Mouse (Mus musculus) monocyte, adult 5-6 weeks (primary cell): ENCODE data around the gene Pcid2. TPM values are rescaled to one million over a fixed set of nuclear protein-coding genes. Genes with fewer than 3 reads are reported as not detected.
"Not testable (repeated sequence)": the region's sequence is repeated elsewhere in the genome, so short reads cannot be mapped to it uniquely, and the experiment has no call there.

Source experiments
- ATAC-seq: fragments of 153-309, 156-312 bp; replicated peaks from 2 replicates; pipeline ENCODE4 v1.8.0; 2017; ENCODE audit warnings: mild to moderate bottlenecking; ENCODE audit not compliant: low TSS enrichment, insufficient number of reproducible peaks, severe bottlenecking, poor library complexity, low FRiP score
- total RNA-seq: library from RNA; stranded (forward); fragments of 200-1000, 200-491, 200-594 nt; gene quantifications from 3 replicates; pipeline ENCODE4 v1.2.3, GENCODE M21; 2017

Pcid2 gene
- total RNA-seq = 20.6 to 37.0 TPM (median 28.1 TPM) in 3 replicates

DNA sequence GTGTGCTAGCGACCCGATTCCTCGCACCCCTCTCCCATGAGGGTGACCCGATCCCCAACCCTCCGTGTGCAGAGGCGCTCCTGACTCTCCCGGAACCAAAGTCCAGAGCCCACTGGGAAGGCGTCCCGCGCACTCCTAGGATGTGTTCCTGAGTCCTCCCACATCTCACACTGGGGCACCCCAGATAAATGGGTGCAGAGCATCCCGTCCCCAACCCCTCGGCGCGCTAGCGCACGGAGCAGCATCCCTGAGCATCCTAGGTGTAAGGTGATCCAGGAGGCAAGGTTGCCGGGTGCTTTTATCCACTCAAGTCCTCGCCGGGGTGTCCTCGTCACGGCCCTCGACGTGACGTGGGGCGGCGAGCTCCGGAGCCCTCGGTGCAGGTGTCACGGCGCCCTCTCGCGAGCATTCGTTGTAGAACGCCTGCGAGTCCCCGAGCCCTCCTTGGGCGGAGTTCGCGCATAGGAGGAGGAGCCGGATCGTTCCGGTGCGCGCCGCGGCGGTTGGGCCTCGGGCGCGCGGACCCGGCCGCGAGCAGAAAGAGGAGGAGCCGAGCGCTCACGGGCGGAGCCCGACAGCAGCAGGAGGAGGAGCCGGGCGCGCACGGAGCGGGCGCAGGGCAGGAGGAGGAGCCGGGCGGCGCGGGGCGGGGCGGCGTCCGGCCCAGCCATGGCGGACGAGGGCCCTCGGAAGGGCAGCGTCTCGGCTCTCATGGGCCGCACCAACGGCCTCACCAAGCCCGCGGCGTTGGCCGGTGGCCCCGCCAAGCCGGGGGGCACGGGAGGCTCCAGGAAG lies at the start of gene Pcid2, which contains the start of gene Cul4a:
TSS of gene Pcid2 (minus strand) at position 373 of the 795 bp plus-strand sequence.
TSS of gene Cul4a (plus strand) at position 535 of the 795 bp plus-strand sequence.
- ATAC-seq = peak; percentile 89

GRCm38 (mm10) chr8:13154099-13154498 lies 48.8 kb upstream of the Pcid2 start:
- no peak for ATAC-seq

GRCm38 (mm10) chr8:13150929-13151328 lies 45.7 kb upstream of the Pcid2 start:
- ATAC-seq = no peak

DNA sequence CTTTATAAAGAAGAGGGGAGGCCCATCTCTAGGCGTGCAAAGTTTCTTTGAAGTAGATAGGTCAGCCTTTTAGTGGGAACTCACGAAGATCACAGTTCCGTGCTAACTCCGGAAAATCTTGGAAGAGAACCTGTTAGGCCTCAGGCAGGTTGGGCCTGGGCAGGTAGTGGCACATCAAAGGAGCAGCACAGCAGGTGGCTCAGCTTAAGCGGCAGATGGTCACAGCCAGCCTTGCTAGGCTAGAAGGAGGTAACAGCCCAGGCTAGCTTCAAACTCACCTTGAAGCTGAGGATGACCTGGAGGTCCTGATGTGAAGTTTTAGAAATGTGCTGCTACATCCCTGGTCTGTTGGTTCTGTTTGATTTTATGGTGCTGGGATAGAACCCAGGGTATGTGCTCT lies 44.6 kb upstream of the Pcid2 start:
- no peak for ATAC-seq

DNA sequence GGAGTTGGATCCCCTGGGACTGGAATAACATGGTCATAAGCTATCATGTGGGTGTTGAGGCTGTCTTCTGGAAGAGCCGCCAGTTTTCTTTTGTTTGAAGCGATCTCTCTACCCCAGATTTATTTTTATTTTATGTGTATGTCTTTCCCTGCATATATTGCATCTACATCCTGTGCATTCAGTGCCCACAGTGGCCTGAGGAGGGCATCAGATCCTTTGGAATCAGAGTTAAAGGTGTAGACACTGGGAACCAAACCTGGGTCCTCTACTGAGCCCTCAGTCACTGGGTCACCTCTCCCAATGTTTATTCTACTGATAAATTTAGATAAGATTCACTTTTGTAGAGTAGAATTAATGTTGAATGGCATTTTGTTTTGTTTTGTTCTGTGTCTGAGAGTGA lies 44.0 kb upstream of the Pcid2 start:
- no peak for ATAC-seq

DNA sequence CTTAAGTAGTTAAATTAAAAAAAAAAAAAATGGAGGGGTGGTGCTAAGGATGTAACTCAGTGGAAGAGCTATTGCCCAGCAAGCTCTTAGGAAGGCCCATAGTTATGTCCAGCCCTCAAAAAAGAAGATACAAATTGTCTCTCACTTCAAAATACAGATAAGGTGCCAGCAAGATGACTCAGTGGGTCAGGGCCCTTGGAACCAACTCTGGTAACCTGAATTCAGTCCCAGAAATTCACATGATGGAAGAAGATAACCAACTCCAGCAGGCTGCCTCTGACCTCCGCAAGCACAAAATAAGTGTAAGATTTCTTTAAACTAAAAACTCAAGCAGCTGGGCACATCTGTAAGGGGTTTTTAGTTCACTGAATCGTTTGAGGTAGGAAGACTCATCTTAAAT lies 43.2 kb upstream of the Pcid2 start:
- ATAC-seq = no peak

DNA sequence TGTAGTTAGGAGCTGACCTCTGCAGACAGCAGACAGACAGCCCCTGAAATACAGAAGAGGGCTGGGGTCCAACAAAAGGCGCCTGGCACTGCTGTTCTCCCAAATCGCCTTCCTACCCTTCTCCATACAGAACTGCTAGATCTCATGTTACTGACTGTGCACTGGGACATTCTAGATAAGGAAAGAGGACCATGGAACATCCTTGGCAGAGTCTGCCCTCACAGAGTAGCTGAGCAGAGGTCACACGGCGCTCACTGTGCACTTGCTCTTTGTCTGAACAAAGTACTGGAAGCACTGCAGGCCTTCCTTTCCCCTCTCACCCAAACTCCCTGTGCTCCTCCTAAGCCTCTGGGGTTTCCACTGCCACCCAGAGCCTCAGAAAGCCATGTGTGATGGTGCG lies 36.4 kb upstream of the Pcid2 start:
- no peak for ATAC-seq

- no peak for ATAC-seq
Observed at GRCm38 (mm10) chr8:13139641-13140182, 34.5 kb upstream of the Pcid2 start.

DNA sequence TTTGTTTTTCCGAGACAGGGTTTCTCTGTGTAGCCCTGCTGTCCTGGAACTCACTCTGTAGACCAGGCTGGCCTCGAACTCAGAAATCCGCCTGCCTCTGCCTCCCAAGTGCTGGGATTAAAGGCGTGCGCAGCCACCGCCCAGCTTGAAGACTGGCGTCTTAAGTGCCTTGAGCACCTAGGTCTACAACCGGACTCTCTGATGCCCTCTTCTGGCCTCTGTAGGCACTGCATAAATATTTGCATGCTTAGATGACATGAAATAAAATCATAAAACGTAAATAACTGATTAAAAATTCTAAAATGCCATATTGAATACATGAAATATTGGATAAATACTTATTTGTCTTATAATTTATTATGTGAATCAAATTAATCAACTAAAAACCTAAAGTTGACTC lies 27.0 kb upstream of the Pcid2 start:
- not testable (repeated sequence) for ATAC-seq

GRCm38 (mm10) chr8:13124897-13125296 lies 19.6 kb upstream of the Pcid2 start:
- ATAC-seq = no peak

- ATAC-seq = no peak
Observed at GRCm38 (mm10) chr8:13122887-13123421, 17.7 kb upstream of the Pcid2 start.

GRCm38 (mm10) chr8:13120882-13121665 lies 15.8 kb upstream of the Pcid2 start:
- no peak for ATAC-seq

DNA sequence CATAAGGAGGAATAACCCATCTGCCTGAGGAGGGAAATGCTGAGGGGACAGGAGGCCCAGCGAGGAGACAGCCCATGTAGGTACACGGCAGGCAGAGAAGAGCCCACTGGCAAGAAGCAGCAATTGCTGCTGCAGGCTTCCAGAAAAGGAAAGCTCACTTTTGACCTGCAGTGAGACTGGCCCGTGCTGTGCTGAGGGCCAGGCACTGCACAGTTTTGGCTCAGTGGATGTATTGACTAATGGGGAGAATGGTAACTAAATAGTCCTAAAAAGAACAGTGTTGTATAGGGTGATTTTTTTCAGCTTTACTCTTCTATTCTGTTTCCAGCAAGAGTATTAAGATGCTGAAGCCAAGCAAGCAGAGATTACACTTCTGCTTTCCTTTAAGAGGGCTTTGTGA lies 13.3 kb upstream of the Pcid2 start:
- ATAC-seq = no peak

GRCm38 (mm10) chr8:13117096-13117495 lies 11.8 kb upstream of the Pcid2 start:
- ATAC-seq = no peak

- no peak for ATAC-seq
Observed at GRCm38 (mm10) chr8:13113232-13113631, 8.0 kb upstream of the Pcid2 start.

DNA sequence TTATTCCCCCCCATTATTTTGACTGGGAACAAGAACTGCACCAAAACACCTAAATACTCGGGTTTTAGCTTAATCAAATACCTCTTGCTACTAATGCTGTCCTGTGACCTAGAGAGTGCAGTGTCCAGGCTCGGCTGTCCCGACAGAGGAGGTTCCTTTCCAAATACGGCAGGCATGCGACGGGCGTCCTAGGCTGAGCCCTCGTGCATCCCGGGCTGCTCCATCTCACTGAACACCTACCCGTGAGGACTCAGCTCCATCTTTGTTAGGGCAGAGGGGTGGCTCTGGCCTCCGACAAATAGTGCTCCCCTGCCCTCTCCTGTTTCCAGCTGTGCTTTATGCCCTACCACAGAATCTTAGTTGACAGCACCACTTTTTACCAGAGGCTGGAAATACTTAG lies 6.7 kb upstream of the Pcid2 start:
- no peak for ATAC-seq

DNA sequence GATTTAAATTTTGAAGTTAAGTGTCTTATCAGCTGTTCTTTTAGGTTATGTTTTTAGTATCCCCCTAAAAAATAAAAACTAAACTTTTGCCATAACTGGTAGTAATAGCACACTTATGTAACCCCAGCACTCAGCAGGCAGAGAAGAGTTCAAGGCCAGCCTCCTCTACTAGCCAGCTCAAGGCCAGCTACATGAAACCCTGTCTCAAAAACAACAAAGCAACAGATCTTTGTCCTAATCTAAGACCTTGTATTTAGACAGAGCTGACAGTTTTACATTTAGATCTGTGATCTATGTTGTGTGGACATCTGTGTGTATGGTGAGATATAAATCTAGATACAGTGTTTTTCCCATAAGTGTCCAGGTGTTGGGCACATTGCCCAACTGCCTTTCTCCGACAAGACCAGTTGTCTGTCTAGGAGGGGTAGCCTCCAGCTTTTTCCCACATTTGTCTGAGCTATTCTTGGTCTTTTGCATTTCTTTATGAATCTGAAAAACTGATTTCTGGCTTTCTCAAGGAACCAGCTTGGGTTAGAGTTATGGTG lies 4.2 kb upstream of the Pcid2 start:
- ATAC-seq = no peak

- ATAC-seq = no peak
Observed at GRCm38 (mm10) chr8:13108967-13109366, 3.7 kb upstream of the Pcid2 start.

- no peak for ATAC-seq
Observed at GRCm38 (mm10) chr8:13107990-13108638, 2.9 kb upstream of the Pcid2 start.
